Mouse (Mus musculus): ENCODE measurements around the gene Mrps27. TPM values are rescaled to one million over a fixed set of nuclear protein-coding genes. Genes with fewer than 3 reads are reported as not detected.

Mrps27 gene
- polyA plus RNA-seq, 1 experiment from 2014 or later: 50.7 TPM

- Histone ChIP-seq H3K27me3 (ENCODE audit: insufficient read depth, low read length) (no peaks in the 10 kb centered on the region), H3K36me3 (ENCODE audit: insufficient read depth, low read length) (0 out of 2 replicates have a peak, but pooled peaks cover 3% of the 10 kb centered on the region), H3K4me2 (ENCODE audit: low read length) (peak overlapping the region; percentile 18), H3K9me3 (replicated peaks; ENCODE audit: low read length) (no peaks in the 10 kb centered on the region), H3K4me1 (replicated peaks; ENCODE audit: insufficient read depth, low read length) (peaks cover 11% of the 10 kb centered on the region; the same call in 1 of the 2 replicates), H3K9ac (ENCODE audit: low read depth, low read length) (0 out of 2 replicates have a peak overlapping the region, but pooled peaks have one; percentile 18), H3K4me3 (replicated peaks; ENCODE audit: low read depth, low read length) (no peak overlapping the region), H3K27ac (no peak overlapping the region)
- TF ChIP-seq CTCF (IDR thresholded peaks at IDR 0.05; ENCODE audit: low read depth): no peak
- ATAC-seq (replicated peaks; ENCODE audit: low FRiP score, low read depth) (no peak), DNase-seq (ENCODE audit: low spot score) (peak; percentile 54)
- WGBS: 3% methylated on average over 6 of the region's 6 CpGs
Observed at GRCm38 (mm10) chr13:99444880-99445279, 100.3 kb downstream of the Mrps27 start.

- Histone ChIP-seq H3K36me3 (ENCODE audit: insufficient read depth, low read length) (0 out of 2 replicates have a peak, but pooled peaks cover 3% of the 10 kb centered on the region), H3K4me2 (ENCODE audit: low read length) (no peak overlapping the region), H3K27ac (no peak overlapping the region), H3K4me1 (replicated peaks; ENCODE audit: insufficient read depth, low read length) (peaks cover 11% of the 10 kb centered on the region; the same call in 1 of the 2 replicates), H3K9me3 (replicated peaks; ENCODE audit: low read length) (no peaks in the 10 kb centered on the region), H3K27me3 (ENCODE audit: insufficient read depth, low read length) (no peaks in the 10 kb centered on the region), H3K4me3 (replicated peaks; ENCODE audit: low read depth, low read length) (no peak overlapping the region), H3K9ac (ENCODE audit: low read depth, low read length) (no peak overlapping the region)
- WGBS: 87% methylated on average over 7 of the region's 7 CpGs
- TF ChIP-seq CTCF (IDR thresholded peaks at IDR 0.05; ENCODE audit: low read depth): no peak
- no peak for DNase-seq (ENCODE audit: low spot score)
- no peak for ATAC-seq (replicated peaks; ENCODE audit: low FRiP score, low read depth)
Observed at GRCm38 (mm10) chr13:99447002-99447401, 102.4 kb downstream of the Mrps27 start.

GRCm38 (mm10) chr13:99447403-99448199 is 103.0 kb downstream of the Mrps27 start:
- Histone ChIP-seq H3K4me2 (ENCODE audit: low read length) (no peak overlapping the region), H3K36me3 (ENCODE audit: insufficient read depth, low read length) (0 out of 2 replicates have a peak, but pooled peaks cover 2% of the 10 kb centered on the region), H3K27ac (no peak overlapping the region), H3K4me3 (replicated peaks; ENCODE audit: low read depth, low read length) (no peak overlapping the region), H3K9ac (ENCODE audit: low read depth, low read length) (no peak overlapping the region), H3K9me3 (replicated peaks; ENCODE audit: low read length) (no peaks in the 10 kb centered on the region), H3K27me3 (ENCODE audit: insufficient read depth, low read length) (no peaks in the 10 kb centered on the region), H3K4me1 (replicated peaks; ENCODE audit: insufficient read depth, low read length) (peaks cover 11% of the 10 kb centered on the region; the same call in 1 of the 2 replicates)
- no peak for DNase-seq (ENCODE audit: low spot score)
- TF ChIP-seq CTCF (IDR thresholded peaks at IDR 0.05; ENCODE audit: low read depth): no peak
- 68% methylated on average over 11 of the region's 11 CpGs for WGBS
- ATAC-seq (replicated peaks; ENCODE audit: low FRiP score, low read depth): no peak

- ATAC-seq (replicated peaks; ENCODE audit: low FRiP score, low read depth) (no peak), DNase-seq (ENCODE audit: low spot score) (no peak)
- Histone ChIP-seq H3K9me3 (replicated peaks; ENCODE audit: low read length) (no peaks in the 10 kb centered on the region), H3K9ac (ENCODE audit: low read depth, low read length) (no peak overlapping the region), H3K27ac (no peak overlapping the region), H3K27me3 (ENCODE audit: insufficient read depth, low read length) (no peaks in the 10 kb centered on the region), H3K4me3 (replicated peaks; ENCODE audit: low read depth, low read length) (no peak overlapping the region), H3K4me2 (ENCODE audit: low read length) (no peak overlapping the region), H3K36me3 (ENCODE audit: insufficient read depth, low read length) (no peaks in the 10 kb centered on the region), H3K4me1 (replicated peaks; ENCODE audit: insufficient read depth, low read length) (peaks cover 11% of the 10 kb centered on the region; the same call in 1 of the 2 replicates)
- no peak for TF ChIP-seq CTCF (IDR thresholded peaks at IDR 0.05; ENCODE audit: low read depth)
- 75% methylated on average over 4 of the region's 4 CpGs for WGBS
Observed at GRCm38 (mm10) chr13:99448278-99448677, 103.7 kb downstream of the Mrps27 start.

- no peak overlapping the region for H3K4me3 ChIP-seq (replicated peaks; ENCODE audit: low read depth, low read length)
- no peak for ATAC-seq (replicated peaks; ENCODE audit: low FRiP score, low read depth)
- no peaks in the 10 kb centered on the region for H3K36me3 ChIP-seq (ENCODE audit: insufficient read depth, low read length)
- no peak overlapping the region for H3K27ac ChIP-seq
- H3K9ac ChIP-seq (ENCODE audit: low read depth, low read length): no peak overlapping the region
- WGBS: 92% methylated on average over 4 of the region's 4 CpGs
- no peaks in the 10 kb centered on the region for H3K9me3 ChIP-seq (replicated peaks; ENCODE audit: low read length)
- H3K4me2 ChIP-seq (ENCODE audit: low read length): no peak overlapping the region
- no peaks in the 10 kb centered on the region for H3K27me3 ChIP-seq (ENCODE audit: insufficient read depth, low read length)
- no peak for DNase-seq (ENCODE audit: low spot score)
- peaks cover 7% of the 10 kb centered on the region; the same call in 1 of the 2 replicates for H3K4me1 ChIP-seq (replicated peaks; ENCODE audit: insufficient read depth, low read length)
- no peak for TF ChIP-seq CTCF (IDR thresholded peaks at IDR 0.05; ENCODE audit: low read depth)
Observed at GRCm38 (mm10) chr13:99449547-99449946, 105.0 kb downstream of the Mrps27 start.

GRCm38 (mm10) chr13:99450766-99451165 is 106.2 kb downstream of the Mrps27 start:
- H3K9me3 ChIP-seq (replicated peaks; ENCODE audit: low read length): no peaks in the 10 kb centered on the region
- H3K27me3 ChIP-seq (ENCODE audit: insufficient read depth, low read length): no peaks in the 10 kb centered on the region
- H3K4me2 ChIP-seq (ENCODE audit: low read length): no peak overlapping the region
- H3K4me3 ChIP-seq (replicated peaks; ENCODE audit: low read depth, low read length): no peak overlapping the region
- H3K36me3 ChIP-seq (ENCODE audit: insufficient read depth, low read length): no peaks in the 10 kb centered on the region
- no peak for ATAC-seq (replicated peaks; ENCODE audit: low FRiP score, low read depth)
- peak; percentile 27 for DNase-seq (ENCODE audit: low spot score)
- H3K27ac ChIP-seq: no peak overlapping the region
- WGBS: 38% methylated on average over 7 of the region's 7 CpGs
- H3K4me1 ChIP-seq (replicated peaks; ENCODE audit: insufficient read depth, low read length): no peaks in the 10 kb centered on the region
- no peak overlapping the region for H3K9ac ChIP-seq (ENCODE audit: low read depth, low read length)
- no peak for TF ChIP-seq CTCF (IDR thresholded peaks at IDR 0.05; ENCODE audit: low read depth)
